Comparison of ENCODE assay signal across 8 mouse cellular contexts in genomic region chrX:50840847-50841560, GRCm38 (mm10). TPM values are rescaled to one million over a fixed set of nuclear protein-coding genes. Genes with fewer than 3 reads are reported as not detected.
DNase-seq lines count a peak whose midpoint lies in the region; ATAC-seq lines count a peak whose summit lies in the region.

TSS of gene Stk26 (plus strand) at chrX:50841047.

- no peaks in the 10 kb centered on the region for H3K36me3 ChIP-seq in hindbrain, embryonic 16.5 days (ENCODE audit: control insufficient read depth, insufficient read depth, low read length)

- H3K9me3 ChIP-seq in hindbrain, embryonic 16.5 days (ENCODE audit: control insufficient read depth, low read length), result no peaks in the 10 kb centered on the region

- H3K4me1 ChIP-seq in hindbrain, embryonic 16.5 days (ENCODE audit: control insufficient read depth, insufficient read depth, low read depth, low read length), result peaks cover 3% of the 10 kb centered on the region; the same call in 1 of the 2 replicates

- H3K27ac ChIP-seq in hindbrain, embryonic 16.5 days (ENCODE audit: low read depth, low read length), result no peak within 1 kb of the TSS

- WGBS in hindbrain, embryonic 16.5 days, result 23% methylated on average over 30 of the region's 31 CpGs

- intact Hi-C loops in left cerebral cortex, postnatal 25 days (cut with DNase I), result no loop called here

- peak within 1 kb of the TSS; percentile 53 for H3K9ac ChIP-seq in hindbrain, embryonic 16.5 days (ENCODE audit: low read depth, low read length)

- H3K4me2 ChIP-seq in hindbrain, embryonic 16.5 days (ENCODE audit: low read length), result peak within 1 kb of the TSS; percentile 91

- H3K4me3 ChIP-seq in hindbrain, embryonic 16.5 days (ENCODE audit: low read length), result peak within 1 kb of the TSS; percentile 51

- H3K27me3 ChIP-seq in hindbrain, embryonic 16.5 days (replicated peaks; ENCODE audit: control insufficient read depth, insufficient read depth, low read length), result no peaks in the 10 kb centered on the region

- ATAC-seq in activated CD4-positive, CD25-positive, alpha-beta regulatory T cell, adult 4 months, result peak; percentile 74
- peak; percentile 72 for ATAC-seq in hindbrain, embryonic 16.5 days
- ATAC-seq in megakaryocyte progenitor cell, adult 5-6 weeks (replicated peaks; ENCODE audit: poor library complexity), result peak; percentile 91

- DNase-seq in cerebellum, postnatal 4 days (ENCODE audit: low spot score in 2 of 2), result peak; percentile 10 to 18
- peak; percentile 51 for DNase-seq in gastrocnemius, postnatal 10 days
- DNase-seq in left cerebral cortex, postnatal 25 days (ENCODE audit: low spot score in 2 of 2), result peak; percentile 9 to 19
- DNase-seq in right cerebral cortex, postnatal 14 days, result peak; percentile 15
- peak; percentile 47 for DNase-seq in urinary bladder, postnatal 25 days (ENCODE audit: low spot score)

RNA-seq across cellular contexts. Expression of gene Stk26, which starts in this region (rescaled TPM):
- 10 to 100 TPM in 1 of 2 experiments, 1 to 10 TPM in 1; 9.8 to 11.1 TPM for polyA plus RNA-seq in activated CD4-positive, CD25-positive, alpha-beta regulatory T cell, adult 4 months (2017; shearing (Covaris generic))
- 1 to 10 TPM; 3.5 to 5.8 TPM for total RNA-seq in gastrocnemius, postnatal 10 days (2021)
- 0.50 and 0.95 TPM in 2 replicates for polyA plus RNA-seq in hindbrain, embryonic 16.5 days (2015; fragmentation: Nextera tagmentation; extraction: Ambion mirVana)
- total RNA-seq in left cerebral cortex, postnatal 25 days (2021), result 1 to 10 TPM; 1.7 to 4.4 TPM
- 251 and 266 TPM in 2 replicates for total RNA-seq in megakaryocyte progenitor cell, adult 5-6 weeks (2015)
- total RNA-seq in megakaryocyte progenitor cell, adult 5-6 weeks (2017), result 190 and 197 TPM in 2 replicates

Comparison
In these comparisons a context has a peak if more than half of its experiments do, and no peak if none do; other contexts are left out.
1. RNA of gene Stk26 (total RNA-seq): 190 to 266 TPM in megakaryocyte progenitor cell, adult 5-6 weeks; 3.5 to 5.8 TPM in gastrocnemius, postnatal 10 days and 1.7 to 4.4 TPM in left cerebral cortex, postnatal 25 days; every median in the first group is over 10 times any median in the second.
2. Peak in ATAC-seq, H3K4me3 ChIP-seq, H3K9ac ChIP-seq and H3K4me2 ChIP-seq in hindbrain, embryonic 16.5 days; RNA of the gene not detected or under 1 TPM.
3. Peak in every context shown above with its lines, with median percentiles within 50 percentile points of each other: ATAC-seq and DNase-seq.